Mouse (Mus musculus) heart, adult 2 months (tissue): ENCODE data around the gene Spata13. TPM values are rescaled to one million over a fixed set of nuclear protein-coding genes. Genes with fewer than 3 reads are reported as not detected.
A peak's percentile ranks its signal among the peaks of the same experiment; 100 is the strongest.

Experiments used
- DNase-seq, 2 experiments: peaks; one replicate each; pipeline ENCODE4 v3.0.0; 2021
- H3K27ac ChIP-seq: fragments of 200-600 bp; 2 replicates; pipeline ENCODE4 v1.8.1; 2022
- H3K27me3 ChIP-seq: fragments of 200-500 bp; 2 replicates; pipeline ENCODE4 v1.6.1; 2012; ENCODE audit warnings: mild to moderate bottlenecking, low read length, inconsistent platforms, mixed read lengths; ENCODE audit not compliant: control insufficient read depth, insufficient read depth
- H3K36me3 ChIP-seq: fragments of 200-500 bp; 2 replicates; pipeline ENCODE4 v1.6.1; 2012; ENCODE audit warnings: low read length, inconsistent platforms; ENCODE audit not compliant: control insufficient read depth, insufficient read depth
- H3K4me1 ChIP-seq: fragments of 200-500 bp; 2 replicates; pipeline ENCODE4 v1.6.1; 2011; ENCODE audit warnings: low read length; ENCODE audit not compliant: control insufficient read depth, insufficient read depth
- H3K4me3 ChIP-seq: fragments of 200-600 bp; 2 replicates; pipeline ENCODE4 v1.8.1; 2022
- H3K79me2 ChIP-seq: fragments of 200-500 bp; replicated peaks from 2 replicates; pipeline ENCODE4 v1.6.1; 2012; ENCODE audit warnings: mild to moderate bottlenecking, inconsistent platforms, low read length, moderate library complexity, mixed read lengths; ENCODE audit not compliant: control insufficient read depth, insufficient read depth
- H3K9ac ChIP-seq: fragments of 200-500 bp; 2 replicates; pipeline ENCODE4 v1.6.1; 2012; ENCODE audit warnings: low read depth, mild to moderate bottlenecking, control low read depth, inconsistent platforms, low read length, mixed read lengths
- CTCF ChIP-seq: fragments of 200-600 bp; IDR thresholded peaks from 2 replicates; pipeline ENCODE4 v1.8.1; 2022; ENCODE audit warnings: antibody characterized with exemption, mild to moderate bottlenecking, moderate library complexity
- EP300 ChIP-seq: fragments of 200-500 bp; IDR thresholded peaks from 2 replicates; pipeline ENCODE4 v1.6.1; 2011; ENCODE audit warnings: low read depth, low read length, control low read depth; ENCODE audit not compliant: insufficient read depth
- POLR2A ChIP-seq: fragments of 200-500 bp; IDR thresholded peaks from 2 replicates; pipeline ENCODE4 v1.6.1; 2011; ENCODE audit warnings: mild to moderate bottlenecking, low read depth, low read length, control low read depth; ENCODE audit not compliant: insufficient read depth
- WGBS: fragments of 180-500 bp; shearing (Covaris S2); methylation state at CpG from one replicate; pipeline ENCODE4 v1.1.7; 2018; 5-methylcytosine and 5-hydroxymethylcytosine counted together
- intact Hi-C: fragments of 180-260 bp; cut with DNase I; formaldehyde crosslinking; loops from one replicate; pipeline ENCODE4 v1.15.1; 2025
- polyA plus RNA-seq: library from polyadenylated mRNA; depleted of rRNA; stranded (reverse); fragments of >200 nt; gene quantifications from 2 replicates; pipeline ENCODE4 v1.2.3, GENCODE M21; 2012
- total RNA-seq, 2 experiments: library from RNA; stranded (reverse); gene quantifications; 2 replicates each; pipeline ENCODE4 v1.2.3; 2021

Gene Spata13
- total and polyA plus RNA-seq, 3 experiments = 9.5 to 14.7 (median 13.1) TPM

DNA sequence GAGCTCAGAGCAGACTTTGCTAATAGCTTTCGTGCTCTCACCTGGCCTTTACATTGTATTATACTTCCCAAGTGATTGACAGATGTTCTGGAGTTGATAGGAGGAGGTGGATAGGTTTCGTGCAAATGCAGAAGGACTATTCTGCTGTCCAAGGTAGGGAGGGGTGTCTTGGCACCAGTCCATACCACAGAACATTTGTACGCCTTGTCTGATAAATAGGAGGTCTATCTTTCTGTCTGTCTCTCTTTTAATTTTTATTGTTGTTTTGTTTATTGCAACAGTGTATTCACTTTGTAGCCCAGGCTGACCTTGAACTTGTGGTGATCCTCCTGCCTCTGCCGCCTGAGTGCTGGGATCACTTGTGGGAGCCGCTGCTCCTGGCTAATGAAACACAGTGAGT lies 163.8 kb downstream of the Spata13 start:
- no peak overlapping the region for H3K4me3 ChIP-seq
- no peak for DNase-seq
- H3K9ac ChIP-seq = no peak overlapping the region
- intact Hi-C loops = no loop called here
- no peaks in the 10 kb centered on the region for H3K36me3 ChIP-seq
- H3K27me3 ChIP-seq = no peaks in the 10 kb centered on the region
- no peak overlapping the region for H3K27ac ChIP-seq
- WGBS = 91% methylated on average over 5 of the region's 5 CpGs
- H3K4me1 ChIP-seq = no peaks in the 10 kb centered on the region
- no peaks in the 10 kb centered on the region for H3K79me2 ChIP-seq
- no peak for TF ChIP-seq CTCF
- no peak for TF ChIP-seq EP300
- no peak for TF ChIP-seq POLR2A

- Histone ChIP-seq H3K79me2 (no peaks in the 10 kb centered on the region), H3K27ac (no peak overlapping the region), H3K36me3 (no peaks in the 10 kb centered on the region), H3K4me3 (no peak overlapping the region), H3K27me3 (no peaks in the 10 kb centered on the region), H3K9ac (no peak overlapping the region), H3K4me1 (no peaks in the 10 kb centered on the region)
- TF ChIP-seq EP300 (no peak), POLR2A (no peak), CTCF (no peak)
- WGBS = 85% methylated on average over 4 of the region's 4 CpGs
- intact Hi-C loops = loop anchor here (1.0 kb wide), 2 partner anchors 314 to 496 kb away; no protein-coding TSS in a partner anchor
- DNase-seq = no peak
These were observed 164.9 kb downstream of the Spata13 start for GRCm38 (mm10) chr14:60798721-60799120.

DNA sequence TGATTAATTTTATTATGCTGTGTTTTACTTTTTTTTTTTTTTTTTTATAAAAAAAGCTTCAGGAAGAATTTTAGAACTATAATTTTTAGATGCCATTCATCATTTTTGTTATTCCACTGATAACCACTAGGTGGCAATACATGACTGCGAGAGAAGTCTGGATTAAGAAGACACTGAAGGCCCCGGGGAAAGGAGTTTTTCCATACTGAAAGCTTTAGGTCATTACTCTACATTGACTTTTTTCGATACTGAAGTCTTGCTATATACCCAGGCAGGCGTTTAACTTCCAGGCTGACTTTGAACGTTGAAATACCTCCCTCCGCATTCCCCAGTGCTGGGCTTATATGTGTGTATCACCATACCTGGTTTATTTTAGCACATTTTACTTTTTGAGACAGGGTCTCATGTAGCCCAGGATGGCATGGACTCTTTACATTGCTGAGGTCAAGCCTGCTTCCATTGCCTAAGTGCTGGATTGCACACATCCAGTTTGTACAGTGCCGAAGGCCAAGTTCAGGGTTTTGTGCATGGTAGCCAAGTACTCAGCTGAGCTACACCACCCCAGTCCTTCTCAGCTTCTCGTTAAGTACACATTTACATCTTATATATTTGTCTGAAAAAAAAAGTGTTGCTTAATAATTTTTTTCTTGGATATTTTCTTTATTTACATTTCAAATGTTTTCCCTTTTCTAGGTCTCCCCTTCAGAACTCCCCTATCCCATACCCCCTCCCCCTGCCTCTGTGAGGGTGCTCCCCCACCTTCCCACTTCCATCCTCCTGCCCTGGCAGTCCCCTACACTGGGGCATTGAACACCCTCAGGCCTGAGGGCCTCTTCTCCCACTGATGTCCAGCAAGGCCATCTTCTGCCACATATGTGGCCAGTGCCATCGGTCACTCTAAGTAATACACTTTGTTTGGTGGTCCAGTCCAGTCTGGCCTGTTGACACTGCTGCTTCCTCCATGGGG lies 166.2 kb downstream of the Spata13 start:
- DNase-seq = no peak
- no peaks in the 10 kb centered on the region for H3K4me1 ChIP-seq
- TF ChIP-seq POLR2A (no peak), CTCF (peak; percentile 92), EP300 (no peak)
- intact Hi-C loops = loop anchor here (1.0 kb wide), 3 partner anchors 285 to 494 kb away; no protein-coding TSS in a partner anchor
- H3K27ac ChIP-seq = no peak overlapping the region
- H3K27me3 ChIP-seq = no peaks in the 10 kb centered on the region
- H3K9ac ChIP-seq = no peak overlapping the region
- no peaks in the 10 kb centered on the region for H3K36me3 ChIP-seq
- no peaks in the 10 kb centered on the region for H3K79me2 ChIP-seq
- no peak overlapping the region for H3K4me3 ChIP-seq
- WGBS = 47% methylated on average over 9 of the region's 9 CpGs

DNA sequence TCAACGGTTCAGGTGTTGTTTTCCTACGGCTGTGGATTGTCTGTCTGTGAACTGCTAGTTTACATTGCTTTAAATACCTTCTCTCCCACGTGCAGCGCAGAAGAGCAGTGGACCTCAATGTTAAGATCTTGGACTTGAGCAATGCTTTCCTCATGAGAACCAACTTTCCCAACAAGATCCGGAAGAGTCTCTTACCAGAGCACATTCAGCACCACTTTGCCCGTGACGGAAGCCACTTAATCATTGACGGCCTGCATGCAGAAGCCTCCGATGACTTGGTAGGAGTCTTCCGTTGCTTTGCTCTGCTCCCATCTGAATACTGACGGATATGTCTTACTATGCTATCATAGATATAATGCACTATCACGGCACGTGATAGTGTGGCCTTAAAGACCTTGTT lies 168.2 kb downstream of the Spata13 start:
- no peak overlapping the region for H3K4me3 ChIP-seq
- TF ChIP-seq POLR2A = no peak
- no peak for TF ChIP-seq EP300
- no peak for TF ChIP-seq CTCF
- H3K79me2 ChIP-seq = no peaks in the 10 kb centered on the region
- DNase-seq = no peak
- H3K27ac ChIP-seq = no peak overlapping the region
- 96% methylated on average over 13 of the region's 13 CpGs for WGBS
- intact Hi-C loops = no loop called here
- no peaks in the 10 kb centered on the region for H3K36me3 ChIP-seq
- H3K27me3 ChIP-seq = no peaks in the 10 kb centered on the region
- no peak overlapping the region for H3K9ac ChIP-seq
- no peaks in the 10 kb centered on the region for H3K4me1 ChIP-seq

GRCm38 (mm10) chr14:60804978-60805377 lies 171.2 kb downstream of the Spata13 start:
- intact Hi-C loops = no loop called here
- Histone ChIP-seq H3K4me1 (no peaks in the 10 kb centered on the region), H3K27me3 (no peaks in the 10 kb centered on the region), H3K79me2 (no peaks in the 10 kb centered on the region), H3K9ac (no peak overlapping the region), H3K4me3 (no peak overlapping the region), H3K27ac (no peak overlapping the region), H3K36me3 (no peaks in the 10 kb centered on the region)
- no peak for TF ChIP-seq POLR2A
- TF ChIP-seq EP300 = no peak
- TF ChIP-seq CTCF = no peak
- DNase-seq = no peak
- 88% methylated on average over 9 of the region's 9 CpGs for WGBS

GRCm38 (mm10) chr14:60805871-60806270 lies 172.1 kb downstream of the Spata13 start:
- Histone ChIP-seq H3K27ac (peak overlapping the region; percentile 7; the same call in 1 of the 2 replicates), H3K27me3 (no peaks in the 10 kb centered on the region), H3K9ac (no peak overlapping the region), H3K36me3 (no peaks in the 10 kb centered on the region), H3K4me1 (no peaks in the 10 kb centered on the region), H3K79me2 (no peaks in the 10 kb centered on the region), H3K4me3 (no peak overlapping the region)
- peak in 1 of 2 experiments; percentile 39 for DNase-seq
- TF ChIP-seq CTCF (no peak), EP300 (no peak), POLR2A (no peak)
- intact Hi-C loops = no loop called here
- 62% methylated on average over 1 of the region's 1 CpGs for WGBS
